Mouse (Mus musculus) MEL (cell line): Measurements from ENCODE around the gene Dync1h1. TPM values are rescaled to one million over a fixed set of nuclear protein-coding genes. Genes with fewer than 3 reads are reported as not detected.
"Not testable (repeated sequence)": the region's sequence is repeated elsewhere in the genome, so short reads cannot be mapped to it uniquely, and the experiment has no call there.

ENCODE experiments used
- DNase-seq: peaks from one replicate; pipeline ENCODE4 v3.0.0; 2011; ENCODE audit warnings: low read depth, low spot score
- H3K27ac ChIP-seq: 2 replicates; pipeline ENCODE4 v1.5.1; 2012; ENCODE audit warnings: low read depth, mild to moderate bottlenecking, control low read depth, low read length, moderate library complexity; ENCODE audit not compliant: control insufficient read depth
- H3K27me3 ChIP-seq, 2 experiments: fragments of 150-350 bp in 1 of 2; sonication (generic) in 1 of 2; 2 replicates each; pipeline ENCODE4 v1.6.1; 2012; ENCODE audit warnings: low read length in 2 of 2, mild to moderate bottlenecking in 2 of 2, improper control_type of control experiment in 1 of 2, moderate library complexity in 1 of 2; ENCODE audit not compliant: insufficient read depth in 2 of 2, control insufficient read depth in 1 of 2
- H3K36me3 ChIP-seq, 2 experiments: 2 replicates each; pipeline ENCODE4 v1.6.1; 2012 to 2014; ENCODE audit warnings: low read length in 2 of 2, improper control_type of control experiment in 1 of 2, inconsistent platforms in 1 of 2, mild to moderate bottlenecking in 1 of 2; ENCODE audit not compliant: insufficient read depth in 2 of 2, control insufficient read depth in 1 of 2
- H3K4me1 ChIP-seq, 2 experiments: fragments of 150-350 bp in 1 of 2; sonication (generic) in 1 of 2; 2 replicates each; pipeline ENCODE4 v1.6.1; 2012; ENCODE audit warnings: low read length in 2 of 2, improper control_type of control experiment in 1 of 2, mild to moderate bottlenecking in 1 of 2; ENCODE audit not compliant: insufficient read depth in 2 of 2, control insufficient read depth in 1 of 2
- H3K4me3 ChIP-seq, 2 experiments: fragments of 150-350 bp in 1 of 2; sonication (generic) in 1 of 2; 2 replicates each; pipeline ENCODE4 v1.5.1; 2012; ENCODE audit warnings: low read depth in 2 of 2, low read length in 2 of 2, mild to moderate bottlenecking in 2 of 2, moderate library complexity in 2 of 2, control low read depth in 1 of 2, improper control_type of control experiment in 1 of 2; ENCODE audit not compliant: control insufficient read depth in 1 of 2, insufficient read depth in 1 of 2
- H3K79me2 ChIP-seq: 2 replicates; pipeline ENCODE4 v1.6.1; 2012; ENCODE audit warnings: mild to moderate bottlenecking, low read length, moderate library complexity; ENCODE audit not compliant: control insufficient read depth, poor library complexity, insufficient read depth
- H3K9ac ChIP-seq: 2 replicates; pipeline ENCODE4 v1.6.1; 2012; ENCODE audit warnings: low read depth, mild to moderate bottlenecking, control low read depth, low read length, moderate library complexity; ENCODE audit not compliant: control insufficient read depth, poor library complexity, severe bottlenecking
- H3K9me3 ChIP-seq: fragments of 150-350 bp; sonication (generic); replicated peaks from 2 replicates; pipeline ENCODE4 v1.6.1; 2012; ENCODE audit warnings: mild to moderate bottlenecking, low read length, improper control_type of control experiment, moderate library complexity; ENCODE audit not compliant: insufficient read depth
- BHLHE40 ChIP-seq: IDR thresholded peaks from 2 replicates; pipeline ENCODE4 v1.6.1; 2012; ENCODE audit warnings: low read depth, mild to moderate bottlenecking, inconsistent platforms, low read length, improper control_type of control experiment, borderline replicate concordance
- ETS1 ChIP-seq: IDR thresholded peaks from 2 replicates; pipeline ENCODE4 v1.6.1; 2012; ENCODE audit warnings: low read depth, mild to moderate bottlenecking, inconsistent platforms, low read length, improper control_type of control experiment, moderate library complexity
- KAT2A ChIP-seq: conservative IDR thresholded peaks from 2 replicates; pipeline ENCODE4 v1.6.1; 2012; ENCODE audit warnings: low read depth, low read length, improper control_type of control experiment, inconsistent platforms
- MAX ChIP-seq: IDR thresholded peaks from 2 replicates; pipeline ENCODE4 v1.6.1; 2011; ENCODE audit warnings: low read length, improper control_type of control experiment
- MXI1 ChIP-seq: IDR thresholded peaks from 2 replicates; pipeline ENCODE4 v1.6.1; 2011; ENCODE audit warnings: mild to moderate bottlenecking, low read depth, low read length, improper control_type of control experiment
- NELFE ChIP-seq: IDR thresholded peaks from 2 replicates; pipeline ENCODE4 v1.6.1; 2011; ENCODE audit warnings: low read depth, low read length, improper control_type of control experiment
- POLR2A ChIP-seq, 2 experiments: IDR thresholded peaks; 2 replicates each; pipeline ENCODE4 v1.6.1; 2011 to 2012; ENCODE audit warnings: low read length in 2 of 2, mild to moderate bottlenecking in 2 of 2, control low read depth in 1 of 2, improper control_type of control experiment in 1 of 2, low read depth in 1 of 2, moderate library complexity in 1 of 2; ENCODE audit not compliant: control insufficient read depth in 1 of 2, insufficient read depth in 1 of 2, poor library complexity in 1 of 2
- POLR2AphosphoS2 ChIP-seq: IDR thresholded peaks from 2 replicates; pipeline ENCODE4 v1.6.1; 2011; ENCODE audit warnings: low read length, improper control_type of control experiment
- SIN3A ChIP-seq: IDR thresholded peaks from 2 replicates; pipeline ENCODE4 v1.6.1; 2012; ENCODE audit warnings: low read length, improper control_type of control experiment, inconsistent platforms
- TCF12 ChIP-seq: IDR thresholded peaks from 2 replicates; pipeline ENCODE4 v1.6.1; 2014; ENCODE audit warnings: low read depth, mild to moderate bottlenecking, inconsistent platforms, low read length, improper control_type of control experiment, moderate library complexity
- USF1 ChIP-seq: IDR thresholded peaks from 2 replicates; pipeline ENCODE4 v1.6.1; 2014; ENCODE audit warnings: low read depth, mild to moderate bottlenecking, inconsistent platforms, low read length, improper control_type of control experiment, moderate library complexity
- ZMIZ1 ChIP-seq: IDR thresholded peaks from 2 replicates; pipeline ENCODE4 v1.6.1; 2012; ENCODE audit warnings: low read depth, mild to moderate bottlenecking, inconsistent platforms, low read length, improper control_type of control experiment, moderate library complexity
- polyA plus RNA-seq, 2 experiments: library from polyadenylated mRNA; stranded (reverse) in 1 of 2; unstranded in 1 of 2; fragments of >175 nt in 1 of 2; fragments of >200 nt in 1 of 2; gene quantifications; 2 replicates each; pipeline versions ENCODE4 v1.2.1 to v1.2.4; 2012; ENCODE audit warnings: low replicate concordance in 2 of 2, low read depth in 1 of 2; ENCODE audit not compliant: insufficient read length in 2 of 2, insufficient read depth in 1 of 2, missing spikeins in 1 of 2
- total RNA-seq: library from RNA; depleted of rRNA; stranded (reverse); fragments of 300-350 nt; gene quantifications from 2 replicates; pipeline ENCODE4 v1.2.3, GENCODE M21; 2012

The Dync1h1 gene
- total and polyA plus RNA-seq, 3 experiments = 98.2 to 230 (median 157) TPM

DNA sequence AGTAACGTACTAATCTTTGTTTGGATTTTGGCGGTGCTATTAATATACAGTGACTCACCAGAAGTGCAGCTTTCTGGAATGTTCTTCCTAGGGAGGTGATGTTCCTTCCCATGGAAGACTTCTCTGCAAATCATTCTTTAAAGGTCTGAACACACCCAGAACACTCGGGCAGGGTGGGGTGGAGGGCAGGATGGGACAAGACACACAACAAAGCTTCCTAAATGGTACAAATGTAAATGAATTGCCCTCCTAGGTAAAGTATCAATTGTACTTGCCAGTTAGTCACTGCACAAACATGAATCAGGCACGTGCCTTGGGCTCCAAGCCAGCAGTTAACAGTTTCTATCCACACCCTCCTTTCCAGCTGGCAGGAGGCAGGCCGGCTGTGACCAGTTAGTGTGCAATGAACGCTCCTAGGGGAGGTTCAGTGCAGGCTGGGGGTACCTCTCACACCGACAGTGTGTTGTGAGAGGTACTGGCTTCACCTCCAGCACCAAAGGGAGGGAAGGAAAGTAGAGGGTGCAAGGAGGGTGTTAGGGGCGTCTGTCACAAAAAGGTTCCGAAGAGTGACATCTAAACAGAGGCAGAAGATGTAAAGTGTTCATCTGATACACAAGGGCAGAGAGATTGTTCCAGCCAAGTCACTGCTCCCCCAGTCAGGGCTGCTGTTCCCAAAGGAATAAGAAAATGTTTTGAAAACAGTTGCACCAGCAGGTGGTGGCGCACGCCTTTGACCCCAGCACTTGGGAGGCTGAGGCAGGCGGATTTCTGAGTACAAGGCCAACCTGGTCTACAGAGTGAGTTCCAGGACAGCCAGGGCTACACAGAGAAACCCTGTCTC, 86.9 kb downstream of the Dync1h1 start:
- Histone ChIP-seq H3K27me3 (no peaks in the 10 kb centered on the region), H3K79me2 (peaks cover 4% of the 10 kb centered on the region), H3K27ac (no peak overlapping the region), H3K4me1 (0 out of 4 replicates have a peak, but pooled peaks cover 0 to 4% of the 10 kb centered on the region in 2 experiments), H3K9me3 (no peaks in the 10 kb centered on the region)
- DNase-seq = peak; percentile 67
- no peak for TF ChIP-seq NELFE
- no peak for TF ChIP-seq TCF12
- TF ChIP-seq MXI1 = peak; percentile 59; the same call in 1 of the 2 replicates
- peak; percentile 12; the same call in 1 of the 2 replicates for TF ChIP-seq SIN3A
- peak in 1 of 2 experiments; percentile 17; a peak in 1 of 4 replicates for TF ChIP-seq POLR2A (IDR thresholded peaks at IDR 0.05; ENCODE audit: control insufficient read depth in 1 of 2, insufficient read depth in 1 of 2, low read depth in 1 of 2, low read length in 2 of 2, poor library complexity in 1 of 2)
- peak; percentile 93 for TF ChIP-seq BHLHE40
- TF ChIP-seq KAT2A = no peak
- no peak for TF ChIP-seq MAX
- peak; percentile 49; the same call in 1 of the 2 replicates for TF ChIP-seq USF1
- peak; percentile 39; the same call in 1 of the 2 replicates for TF ChIP-seq ETS1
- TF ChIP-seq, all 39 proteins: peak for 6
- no peak overlapping the region for H3K4me3 ChIP-seq
- H3K9ac ChIP-seq = no peak overlapping the region
- peaks cover 11 to 15% of the 10 kb centered on the region in 2 experiments; a peak in 3 of 4 replicates for H3K36me3 ChIP-seq

- not testable (repeated sequence) for H3K4me1 ChIP-seq, H3K27ac ChIP-seq, H3K4me3 ChIP-seq, H3K79me2 ChIP-seq, H3K27me3 ChIP-seq, H3K9ac ChIP-seq, H3K9me3 ChIP-seq
- peak in 1 of 2 experiments; percentile 53; a peak in 1 of 4 replicates for TF ChIP-seq POLR2A (IDR thresholded peaks at IDR 0.05; ENCODE audit: control insufficient read depth in 1 of 2, insufficient read depth in 1 of 2, low read depth in 1 of 2, low read length in 2 of 2, poor library complexity in 1 of 2)
- 0 out of 2 replicates have a peak, but pooled peaks have one; percentile 16 for TF ChIP-seq POLR2AphosphoS2
- peaks cover 16 to 22% of the 10 kb centered on the region in 2 experiments; a peak in 3 of 4 replicates for H3K36me3 ChIP-seq
- DNase-seq = peak; percentile 55
Measured at GRCm38 (mm10) chr12:110688921-110689320, 87.7 kb downstream of the Dync1h1 start.

DNA sequence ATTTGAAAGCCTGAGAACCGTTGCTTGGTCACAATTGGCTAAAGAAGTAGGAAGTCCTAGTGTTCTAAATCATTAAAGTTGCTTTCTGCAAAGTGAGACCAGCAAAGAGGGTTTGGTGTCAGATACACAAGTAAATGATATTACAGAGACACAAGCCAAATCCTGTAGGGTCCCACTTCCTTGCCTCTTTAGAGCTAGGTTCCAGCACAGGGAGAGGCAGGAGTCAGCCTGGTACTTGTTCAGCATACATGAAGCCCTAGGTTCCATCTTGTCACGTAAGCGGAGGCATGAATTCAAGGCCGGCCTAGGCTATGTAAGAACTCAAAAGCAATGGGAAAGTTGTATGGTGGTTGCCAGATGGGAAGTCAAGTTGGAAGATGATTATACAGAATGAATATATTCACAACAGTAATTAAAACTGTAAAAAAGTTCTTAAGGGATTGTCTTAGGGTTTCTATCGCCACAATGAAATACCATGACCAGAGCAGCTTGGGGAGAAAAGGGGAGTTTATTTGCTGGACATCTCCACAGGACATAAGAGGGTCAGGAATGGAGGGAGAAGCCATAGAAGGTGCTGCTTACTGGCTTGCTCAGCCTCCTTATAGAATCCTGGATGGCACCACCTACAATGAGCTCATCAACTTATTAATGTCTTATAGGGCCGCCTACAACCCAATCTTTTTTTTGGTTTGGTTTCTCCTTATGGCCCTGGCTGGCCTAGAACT, 88.8 kb downstream of the Dync1h1 start:
- peaks cover 18% of the 10 kb centered on the region for H3K79me2 ChIP-seq
- no peak overlapping the region for H3K9ac ChIP-seq
- peaks cover 20 to 26% of the 10 kb centered on the region in 2 experiments for H3K36me3 ChIP-seq
- DNase-seq = peak; percentile 62
- TF ChIP-seq POLR2AphosphoS2 (peak; percentile 90), ZMIZ1 (peak; percentile 10), USF1 (no peak), NELFE (0 out of 2 replicates have a peak, but pooled peaks have one; percentile 26), POLR2A (IDR thresholded peaks at IDR 0.05; ENCODE audit: control insufficient read depth in 1 of 2, insufficient read depth in 1 of 2, low read depth in 1 of 2, low read length in 2 of 2, poor library complexity in 1 of 2) (peak; percentile 9 to 70; a peak in 2 of 4 replicates)
- H3K27me3 ChIP-seq = no peaks in the 10 kb centered on the region
- H3K27ac ChIP-seq = no peak overlapping the region
- peaks cover 0 to 7% of the 10 kb centered on the region in 2 experiments; a peak in 1 of 4 replicates for H3K4me1 ChIP-seq
- H3K4me3 ChIP-seq = no peak overlapping the region
- no peaks in the 10 kb centered on the region for H3K9me3 ChIP-seq
